Mouse (Mus musculus): ENCODE data around the gene Serpine1. TPM values are rescaled to one million over a fixed set of nuclear protein-coding genes. Genes with fewer than 3 reads are reported as not detected.

The Serpine1 gene
- total RNA-seq, 2 experiments from 2014 or later, result 4.9 to 5.5 TPM

DNA sequence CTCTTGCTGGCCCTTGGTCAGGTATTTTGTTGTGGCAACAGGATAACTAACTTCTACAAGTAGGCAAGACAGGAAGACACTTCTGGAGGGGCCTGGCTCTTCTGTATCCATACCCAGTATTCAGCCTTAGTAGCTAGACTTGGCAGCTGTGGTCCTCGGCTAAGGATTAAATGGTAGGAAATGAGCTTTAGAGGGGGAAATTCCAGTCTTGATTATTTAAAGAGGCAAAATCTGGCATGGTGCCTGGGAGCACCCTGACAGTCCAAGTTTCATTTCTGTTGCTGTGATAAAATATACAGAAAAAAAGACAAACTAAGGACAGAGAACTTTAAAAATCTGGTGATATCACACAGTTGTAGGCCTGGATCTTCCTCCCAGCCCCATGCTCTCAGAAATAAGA lies 24.0 kb upstream of the Serpine1 start:
- no peak for DNase-seq (ENCODE audit: low spot score)

- DNase-seq (ENCODE audit: low spot score), result no peak
Measured at GRCm38 (mm10) chr5:137095135-137095534, 23.1 kb upstream of the Serpine1 start.

DNA sequence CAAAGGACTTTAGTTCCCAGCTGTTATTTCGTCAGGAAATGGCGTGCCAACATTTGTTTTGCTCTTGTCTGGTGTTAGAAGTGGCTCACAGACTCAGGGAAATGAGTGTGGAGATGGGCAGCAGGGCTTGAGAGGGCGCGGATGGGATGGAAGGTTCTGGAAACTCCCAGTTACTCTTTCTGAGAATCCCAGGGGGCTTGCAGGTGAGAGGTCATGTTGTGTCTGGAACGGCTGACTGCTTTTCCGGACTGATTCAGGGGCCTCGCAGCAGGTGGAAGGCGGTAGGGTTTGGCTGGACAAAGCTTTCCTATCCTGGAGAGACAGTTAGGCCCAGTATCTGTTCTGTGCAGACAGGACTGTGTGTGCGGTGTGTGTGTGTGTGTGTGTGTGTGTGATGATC lies 21.7 kb upstream of the Serpine1 start:
- no peak for DNase-seq (ENCODE audit: low spot score)

GRCm38 (mm10) chr5:137091560-137091959 lies 19.5 kb upstream of the Serpine1 start:
- DNase-seq (ENCODE audit: low spot score), result no peak

GRCm38 (mm10) chr5:137090870-137091269 lies 18.8 kb upstream of the Serpine1 start:
- no peak for DNase-seq (ENCODE audit: low spot score)

DNA sequence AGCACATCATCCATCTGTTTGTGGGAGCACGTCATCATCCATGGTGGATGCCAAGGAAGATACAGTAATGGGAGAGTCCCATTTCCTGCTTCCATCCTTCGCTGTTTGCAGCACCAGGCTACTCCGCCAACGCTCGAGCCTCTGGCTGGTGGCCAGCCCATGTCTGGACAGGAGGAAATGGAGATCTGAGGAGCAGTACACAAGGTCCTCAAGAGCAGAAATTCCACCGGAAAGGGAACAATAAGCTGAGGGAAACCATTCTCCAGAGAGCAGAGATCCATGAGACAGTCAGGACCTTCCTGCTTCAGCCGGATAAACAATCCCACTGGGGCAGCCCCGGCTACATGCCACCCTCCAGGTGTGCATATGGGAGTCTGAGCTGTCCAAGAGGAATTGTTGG lies 15.3 kb upstream of the Serpine1 start:
- no peak for DNase-seq (ENCODE audit: low spot score)

- DNase-seq (ENCODE audit: low spot score), result no peak
Measured at GRCm38 (mm10) chr5:137085731-137086130, 13.7 kb upstream of the Serpine1 start.

DNA sequence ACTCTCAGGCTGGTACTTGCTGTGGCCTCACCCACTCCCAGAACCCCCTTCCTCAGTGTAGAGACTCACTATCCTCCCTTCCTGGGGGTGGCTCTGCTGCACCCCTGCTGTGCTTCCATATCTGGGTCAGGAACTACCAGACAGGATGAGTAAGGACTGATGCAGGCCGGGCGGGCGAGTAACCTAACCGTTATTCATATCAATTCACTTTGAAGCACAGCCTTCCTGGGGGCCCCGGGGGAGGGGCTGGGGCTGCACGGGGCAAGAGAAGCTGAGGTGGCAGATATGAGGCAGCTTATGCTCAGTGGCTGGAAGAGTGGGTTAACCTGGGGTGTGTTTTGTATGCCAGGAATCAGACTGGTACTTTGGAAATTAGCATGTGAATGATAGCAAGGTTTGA lies 13.0 kb upstream of the Serpine1 start:
- DNase-seq (ENCODE audit: low spot score), result no peak

DNA sequence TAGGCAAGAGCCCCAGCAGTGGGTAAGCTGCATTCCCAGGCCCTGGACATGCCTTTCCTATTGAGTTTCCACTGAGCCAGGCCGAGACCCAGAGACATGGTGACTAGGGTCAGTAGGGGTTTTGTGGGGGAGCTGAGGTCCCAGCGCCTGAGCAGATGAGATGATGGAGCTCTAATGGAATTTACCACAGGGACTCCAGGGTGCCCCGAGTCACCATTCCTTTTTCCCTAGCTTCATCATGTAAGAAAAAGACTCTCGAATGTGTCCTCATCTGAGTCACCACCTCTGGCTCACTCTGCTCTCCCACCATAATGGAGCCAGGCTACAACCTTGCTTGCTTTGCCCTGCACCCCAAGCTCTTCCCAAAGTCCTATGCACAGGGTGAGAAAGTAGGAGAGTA lies 11.0 kb upstream of the Serpine1 start:
- DNase-seq (ENCODE audit: low spot score), result no peak

GRCm38 (mm10) chr5:137079849-137080248 lies 7.8 kb upstream of the Serpine1 start:
- DNase-seq (ENCODE audit: low spot score), result peak; percentile 48

DNA sequence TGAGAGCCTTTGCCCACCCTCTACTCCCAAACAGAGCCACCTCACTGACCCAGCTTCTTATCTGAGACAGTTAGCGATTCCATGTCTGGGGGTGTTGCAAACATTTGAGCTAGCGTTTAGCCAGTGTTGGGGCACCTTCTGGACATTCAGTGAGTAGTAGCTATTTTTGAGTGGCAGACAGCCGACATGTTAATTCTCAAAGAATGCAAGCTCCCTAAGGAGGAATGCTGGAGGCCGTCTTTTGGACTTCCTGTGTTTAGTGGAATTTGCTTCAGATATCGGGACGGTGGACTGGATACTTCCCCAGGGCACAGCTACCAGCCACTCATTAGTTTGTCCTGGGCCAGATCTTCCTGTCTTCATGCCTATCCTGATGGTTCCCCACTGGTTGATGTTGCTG lies 6.5 kb upstream of the Serpine1 start:
- peak; percentile 22 for DNase-seq (ENCODE audit: low spot score)

DNA sequence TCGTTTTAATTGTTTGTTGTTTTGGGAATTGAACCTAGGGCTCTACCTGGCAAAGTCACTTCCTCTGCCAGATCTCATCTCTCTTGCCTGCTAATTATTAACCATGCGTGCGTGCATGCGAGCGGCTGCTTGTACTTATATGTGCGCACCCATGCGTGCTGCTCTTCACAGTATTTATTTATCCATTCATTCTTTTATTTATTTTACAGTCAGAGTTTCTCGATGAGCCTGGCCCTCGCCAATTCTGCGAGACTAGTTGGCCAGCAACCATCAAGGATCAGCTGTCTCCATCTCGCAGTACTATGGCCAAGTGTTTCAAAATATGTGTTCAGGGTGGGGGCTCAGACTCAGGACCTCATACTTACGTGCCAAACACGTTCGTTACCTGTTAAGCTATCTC lies 6.0 kb upstream of the Serpine1 start:
- DNase-seq (ENCODE audit: low spot score), result peak; percentile 36

- DNase-seq (ENCODE audit: low spot score), result peak; percentile 19
Measured at GRCm38 (mm10) chr5:137077187-137077586, 5.1 kb upstream of the Serpine1 start.

DNA sequence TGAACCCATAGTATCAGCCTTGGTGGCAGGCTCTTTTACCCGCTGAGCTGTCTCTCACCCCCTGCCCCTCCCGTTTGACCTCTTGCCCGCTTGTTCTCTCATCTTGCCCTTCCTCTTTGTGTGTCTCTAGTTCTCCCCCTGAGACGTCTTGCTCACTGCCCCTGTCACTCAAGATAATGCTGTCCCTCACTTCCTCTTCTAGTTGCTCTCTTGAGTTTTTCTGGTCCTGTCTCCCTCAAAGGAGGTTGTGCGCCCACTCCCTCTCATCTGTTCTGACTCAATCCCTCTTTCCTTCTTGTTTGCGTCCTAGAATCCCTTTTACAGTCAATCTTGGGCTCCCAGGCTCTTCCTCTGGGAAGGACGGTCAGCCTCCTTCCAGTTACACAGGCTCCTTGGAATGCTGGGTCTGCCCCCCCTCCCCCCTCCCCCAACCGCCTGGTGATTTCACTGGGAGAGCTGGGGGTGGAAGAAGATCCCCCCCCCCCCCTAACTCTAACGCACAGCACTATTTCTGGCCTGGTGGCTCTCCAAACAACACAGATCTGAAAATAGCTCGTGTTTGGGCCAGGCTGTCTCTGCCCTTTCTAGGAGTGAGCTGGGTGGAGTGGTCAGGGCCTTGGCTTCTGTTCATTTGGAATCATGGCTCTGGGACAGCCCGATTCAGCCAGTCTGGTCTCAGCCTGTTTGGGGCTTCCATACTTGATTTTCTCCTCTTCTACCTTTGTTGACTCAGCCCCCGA lies 4.3 kb upstream of the Serpine1 start:
- DNase-seq (ENCODE audit: low spot score), result peak; percentile 83

DNA sequence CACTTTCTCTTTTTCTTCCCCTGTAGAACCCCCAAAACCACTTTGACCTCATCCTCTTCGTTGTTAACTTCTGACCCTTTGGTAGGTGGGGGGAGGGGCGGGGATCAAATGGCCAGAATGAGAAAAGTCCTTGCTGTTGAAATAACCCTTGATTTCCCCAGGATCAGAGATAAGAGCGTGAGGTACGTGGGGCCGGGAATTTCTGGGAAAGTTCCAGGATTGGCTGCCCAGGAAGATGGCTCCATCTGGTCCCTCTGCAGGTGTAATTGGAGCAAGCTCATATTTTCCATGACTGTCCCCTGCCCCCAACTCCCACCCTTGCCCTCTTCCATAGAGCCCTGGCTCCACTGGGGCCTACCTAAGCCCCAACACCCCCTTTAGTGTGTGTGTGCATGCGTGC lies 3.7 kb upstream of the Serpine1 start:
- DNase-seq (ENCODE audit: low spot score), result no peak

DNA sequence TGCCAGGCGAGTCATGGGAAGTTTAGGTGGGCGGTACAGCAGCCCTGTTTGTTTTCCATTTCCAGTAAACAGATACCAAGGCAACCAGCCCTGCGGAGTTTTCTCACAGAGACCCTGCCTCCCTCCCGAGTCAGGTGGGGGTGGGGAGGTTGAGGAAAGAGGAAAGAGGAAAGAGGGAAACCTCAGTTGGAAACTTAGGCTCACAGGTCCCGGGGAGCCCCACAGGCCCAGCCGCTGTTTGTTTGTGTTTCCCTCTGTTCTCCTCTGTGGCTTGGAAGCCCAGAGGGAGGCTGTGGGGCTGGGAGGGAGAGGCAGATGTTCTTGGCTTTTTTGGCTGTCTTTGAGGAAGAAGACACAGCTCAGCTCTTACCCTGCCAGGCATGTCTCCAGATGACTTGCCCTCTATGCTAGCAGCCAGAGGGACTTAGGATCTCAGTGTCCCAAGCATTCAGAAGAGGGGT lies 2.2 kb upstream of the Serpine1 start:
- DNase-seq (ENCODE audit: low spot score), result peak; percentile 78

DNA sequence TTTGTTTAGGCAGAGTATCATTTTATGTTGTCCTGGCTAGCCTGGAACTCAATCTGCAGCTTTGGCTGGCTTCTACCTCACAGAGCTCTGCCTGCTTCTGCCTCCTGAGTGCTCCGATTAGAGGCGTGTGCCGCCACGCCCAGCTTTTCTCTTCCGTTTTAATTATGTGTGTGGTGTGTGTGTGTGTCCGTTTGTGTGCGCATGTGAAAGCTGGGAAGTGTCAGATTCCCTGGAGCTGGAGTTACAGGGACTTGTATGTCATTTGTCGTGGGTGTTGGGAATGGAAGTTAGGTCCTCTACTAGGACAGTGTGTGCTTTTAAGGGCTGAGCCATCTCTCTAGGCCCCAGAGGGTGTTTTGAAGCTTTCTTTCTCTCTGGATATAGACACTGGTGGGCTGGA lies 1.1 kb upstream of the Serpine1 start:
- DNase-seq (ENCODE audit: low spot score), result no peak

GRCm38 (mm10) chr5:137070881-137071605 lies 1.0 kb downstream of the Serpine1 start:
- DNase-seq (ENCODE audit: low spot score), result no peak

GRCm38 (mm10) chr5:137068711-137069110 lies 3.4 kb downstream of the Serpine1 start:
- no peak for DNase-seq (ENCODE audit: low spot score)

GRCm38 (mm10) chr5:137065923-137066322 lies 6.1 kb downstream of the Serpine1 start:
- DNase-seq (ENCODE audit: low spot score), result no peak

GRCm38 (mm10) chr5:137065454-137065853 lies 6.6 kb downstream of the Serpine1 start:
- no peak for DNase-seq (ENCODE audit: low spot score)

- DNase-seq (ENCODE audit: low spot score), result no peak
Measured at GRCm38 (mm10) chr5:137062601-137063000, 9.5 kb downstream of the Serpine1 start.

All from gastrocnemius, adult 18-20 months (tissue).